Mouse (Mus musculus) liver, embryonic 13.5 days (tissue): ENCODE results near the gene Fastkd3. TPM values are rescaled to one million over a fixed set of nuclear protein-coding genes. Genes with fewer than 3 reads are reported as not detected.
"Not testable (repeated sequence)": the region's sequence is repeated elsewhere in the genome, so short reads cannot be mapped to it uniquely, and the experiment has no call there.

Experiments used
- ATAC-seq: fragments of 200-750 bp; cut with Nextera tagmentation; 2 replicates; pipeline ENCODE4 v1.8.0; 2017; ENCODE audit warnings: low read depth, mild to moderate bottlenecking, moderate number of reproducible peaks, moderate library complexity
- DNase-seq: peaks from one replicate; pipeline ENCODE4 v3.0.0; 2022
- H3K27ac ChIP-seq: fragments of 300-500 bp; sonication (generic); 2 replicates; pipeline ENCODE4 v1.5.1; 2015; ENCODE audit warnings: moderate library complexity, mild to moderate bottlenecking, inconsistent platforms
- H3K27me3 ChIP-seq: fragments of 300-500 bp; sonication (generic); 2 replicates; pipeline ENCODE4 v1.6.1; 2015; ENCODE audit warnings: mild to moderate bottlenecking, inconsistent platforms
- H3K36me3 ChIP-seq: fragments of 300-500 bp; sonication (generic); 2 replicates; pipeline ENCODE4 v1.6.1; 2015; ENCODE audit warnings: mild to moderate bottlenecking, inconsistent platforms
- H3K4me1 ChIP-seq: fragments of 300-500 bp; sonication (generic); replicated peaks from 2 replicates; pipeline ENCODE4 v1.6.1; 2015; ENCODE audit warnings: inconsistent platforms
- H3K4me2 ChIP-seq: fragments of 300-500 bp; sonication (generic); 2 replicates; pipeline ENCODE4 v1.6.1; 2015; ENCODE audit warnings: inconsistent platforms, mild to moderate bottlenecking, moderate library complexity
- H3K4me3 ChIP-seq: fragments of 300-500 bp; sonication (generic); replicated peaks from 2 replicates; pipeline ENCODE4 v1.5.1; 2015; ENCODE audit warnings: mild to moderate bottlenecking, inconsistent platforms
- H3K9ac ChIP-seq: fragments of 300-500 bp; sonication (generic); 2 replicates; pipeline ENCODE4 v1.6.1; 2015; ENCODE audit warnings: mild to moderate bottlenecking, inconsistent platforms
- H3K9me3 ChIP-seq: fragments of 300-500 bp; sonication (generic); replicated peaks from 2 replicates; pipeline ENCODE4 v1.6.1; 2016; ENCODE audit warnings: inconsistent platforms
- WGBS: fragments of 180-500 bp; shearing (Covaris S2); methylation state at CpG from one replicate; pipeline ENCODE4 v1.1.7; 2015; ENCODE audit not compliant: insufficient replicate concordance; 5-methylcytosine and 5-hydroxymethylcytosine counted together
- polyA plus RNA-seq: library from polyadenylated mRNA; unstranded; fragments of >200 nt; fragmentation: Nextera tagmentation; extraction: Ambion mirVana; gene quantifications from 2 replicates; pipeline ENCODE4 v1.2.1, GENCODE M21; 2015

Gene Fastkd3
- polyA plus RNA-seq: 16.4 and 16.7 TPM in 2 replicates

- WGBS: under 1% methylated on average over 81 of the region's 81 CpGs
- Histone ChIP-seq H3K36me3 (peaks cover 59% of the 10 kb centered on the region), H3K9me3 (no peaks in the 10 kb centered on the region), H3K4me2 (peak within 1 kb of the TSS; percentile 82), H3K4me3 (peak within 1 kb of the TSS; percentile 85), H3K9ac (peak within 1 kb of the TSS; percentile 83), H3K27me3 (no peaks in the 10 kb centered on the region), H3K27ac (peak within 1 kb of the TSS; percentile 64), H3K4me1 (peaks cover 24% of the 10 kb centered on the region)
- DNase-seq: peak; percentile 74
- ATAC-seq: peak; percentile 99
Observed at GRCm38 (mm10) chr13:68581747-68582516, at the start of gene Fastkd3, which contains the start of gene Mtrr. Fastkd3 (plus strand) TSS chr13:68582234. Mtrr (minus strand) TSS chr13:68582149.

GRCm38 (mm10) chr13:68553391-68553790, 28.6 kb upstream of the Fastkd3 start:
- H3K27ac ChIP-seq, H3K4me2 ChIP-seq, H3K9me3 ChIP-seq, H3K9ac ChIP-seq, DNase-seq, H3K27me3 ChIP-seq, H3K36me3 ChIP-seq, ATAC-seq, H3K4me3 ChIP-seq, H3K4me1 ChIP-seq: not testable (repeated sequence)
- 15% methylated on average over 6 of the region's 6 CpGs for WGBS

GRCm38 (mm10) chr13:68568110-68568509, 13.9 kb upstream of the Fastkd3 start:
- no peak overlapping the region for H3K4me2 ChIP-seq
- no peaks in the 10 kb centered on the region for H3K27me3 ChIP-seq
- ATAC-seq: no peak
- no peaks in the 10 kb centered on the region for H3K9me3 ChIP-seq
- no peak overlapping the region for H3K27ac ChIP-seq
- no peak overlapping the region for H3K9ac ChIP-seq
- H3K4me1 ChIP-seq: no peaks in the 10 kb centered on the region
- no peak for DNase-seq
- H3K4me3 ChIP-seq: no peak overlapping the region
- 90% methylated on average over 9 of the region's 9 CpGs for WGBS
- H3K36me3 ChIP-seq: peaks cover 84% of the 10 kb centered on the region

- H3K9ac ChIP-seq: no peak overlapping the region
- 89% methylated on average over 11 of the region's 11 CpGs for WGBS
- no peak overlapping the region for H3K4me2 ChIP-seq
- H3K4me3 ChIP-seq: no peak overlapping the region
- DNase-seq: no peak
- H3K9me3 ChIP-seq: no peaks in the 10 kb centered on the region
- H3K36me3 ChIP-seq: peaks cover 83% of the 10 kb centered on the region
- no peak overlapping the region for H3K27ac ChIP-seq
- H3K27me3 ChIP-seq: no peaks in the 10 kb centered on the region
- H3K4me1 ChIP-seq: no peaks in the 10 kb centered on the region
- ATAC-seq: no peak
Observed at GRCm38 (mm10) chr13:68568548-68568947, 13.5 kb upstream of the Fastkd3 start.

- no peak overlapping the region for H3K9ac ChIP-seq
- no peak overlapping the region for H3K4me2 ChIP-seq
- H3K4me1 ChIP-seq: no peaks in the 10 kb centered on the region
- no peaks in the 10 kb centered on the region for H3K27me3 ChIP-seq
- DNase-seq (no peak), ATAC-seq (no peak)
- H3K9me3 ChIP-seq: no peaks in the 10 kb centered on the region
- H3K4me3 ChIP-seq: no peak overlapping the region
- peaks cover 82% of the 10 kb centered on the region for H3K36me3 ChIP-seq
- WGBS: 68% methylated on average over 17 of the region's 17 CpGs
- no peak overlapping the region for H3K27ac ChIP-seq
Observed at GRCm38 (mm10) chr13:68569589-68570336, 12.3 kb upstream of the Fastkd3 start.

GRCm38 (mm10) chr13:68572247-68572646, 9.8 kb upstream of the Fastkd3 start:
- Histone ChIP-seq H3K4me1 (no peaks in the 10 kb centered on the region), H3K9me3 (no peaks in the 10 kb centered on the region), H3K4me3 (no peak overlapping the region), H3K36me3 (peaks cover 81% of the 10 kb centered on the region), H3K27me3 (no peaks in the 10 kb centered on the region), H3K4me2 (no peak overlapping the region), H3K27ac (no peak overlapping the region), H3K9ac (no peak overlapping the region)
- WGBS: 77% methylated on average over 19 of the region's 19 CpGs
- ATAC-seq (no peak), DNase-seq (no peak)

GRCm38 (mm10) chr13:68572966-68573913, 8.8 kb upstream of the Fastkd3 start:
- ATAC-seq (no peak), DNase-seq (no peak)
- 76% methylated on average over 10 of the region's 10 CpGs for WGBS

GRCm38 (mm10) chr13:68574398-68574797, 7.6 kb upstream of the Fastkd3 start:
- ATAC-seq (no peak), DNase-seq (no peak)
- no peak overlapping the region for H3K9ac ChIP-seq
- 74% methylated on average over 4 of the region's 4 CpGs for WGBS
- no peaks in the 10 kb centered on the region for H3K9me3 ChIP-seq
- H3K4me1 ChIP-seq: no peaks in the 10 kb centered on the region
- H3K27me3 ChIP-seq: no peaks in the 10 kb centered on the region
- peaks cover 85% of the 10 kb centered on the region for H3K36me3 ChIP-seq
- H3K4me3 ChIP-seq: no peak overlapping the region
- no peak overlapping the region for H3K27ac ChIP-seq
- H3K4me2 ChIP-seq: no peak overlapping the region

More at GRCm38 (mm10) chr13:68572966-68573913, 8.8 kb upstream of the Fastkd3 start:
- Histone ChIP-seq H3K4me2 (no peak overlapping the region), H3K9me3 (no peaks in the 10 kb centered on the region), H3K36me3 (peaks cover 83% of the 10 kb centered on the region), H3K27ac (no peak overlapping the region), H3K27me3 (no peaks in the 10 kb centered on the region), H3K4me1 (no peaks in the 10 kb centered on the region), H3K4me3 (no peak overlapping the region), H3K9ac (no peak overlapping the region)

GRCm38 (mm10) chr13:68577945-68578344, 4.1 kb upstream of the Fastkd3 start:
- no peak for DNase-seq

GRCm38 (mm10) chr13:68581086-68581740, 821 bp upstream of the Fastkd3 start:
- peak overlapping the region; percentile 83 for H3K9ac ChIP-seq
- no peaks in the 10 kb centered on the region for H3K9me3 ChIP-seq
- ATAC-seq: no peak; the same call in 1 of the 2 replicates
- H3K36me3 ChIP-seq: peaks cover 61% of the 10 kb centered on the region
- no peaks in the 10 kb centered on the region for H3K27me3 ChIP-seq
- no peak for DNase-seq
- peak overlapping the region; percentile 82 for H3K4me2 ChIP-seq
- 16% methylated on average over 14 of the region's 14 CpGs for WGBS
- H3K4me3 ChIP-seq: peak overlapping the region; percentile 85
- peaks cover 24% of the 10 kb centered on the region for H3K4me1 ChIP-seq
- H3K27ac ChIP-seq: peak overlapping the region; percentile 64

More at GRCm38 (mm10) chr13:68577945-68578344, 4.1 kb upstream of the Fastkd3 start:
- 89% methylated on average over 7 of the region's 7 CpGs for WGBS
- Histone ChIP-seq H3K4me1 (peaks cover 18% of the 10 kb centered on the region), H3K36me3 (peaks cover 61% of the 10 kb centered on the region), H3K4me3 (no peak overlapping the region), H3K9ac (no peak overlapping the region), H3K27ac (no peak overlapping the region), H3K9me3 (no peaks in the 10 kb centered on the region), H3K27me3 (no peaks in the 10 kb centered on the region), H3K4me2 (no peak overlapping the region)
- ATAC-seq: no peak
